Mouse (Mus musculus) cortical plate, adult 2 months (tissue): ENCODE results near the gene Rgs9.

Experiments
- CTCF ChIP-seq: fragments of 200-500 bp; IDR thresholded peaks from 2 replicates; pipeline ENCODE4 v1.5.1; 2011; ENCODE audit warnings: mild to moderate bottlenecking, control low read depth, low read length; ENCODE audit not compliant: insufficient read depth; ENCODE audit errors: extremely low read depth
- POLR2A ChIP-seq: fragments of 200-500 bp; IDR thresholded peaks from 2 replicates; pipeline ENCODE4 v1.6.1; 2011; ENCODE audit warnings: mild to moderate bottlenecking, low read length, control low read depth; ENCODE audit not compliant: insufficient read depth; ENCODE audit errors: extremely low read depth

- no peak for TF ChIP-seq CTCF
- no peak for TF ChIP-seq POLR2A
These were observed 41.4 kb upstream of the Rgs9 start for GRCm38 (mm10) chr11:109339155-109339938.
